In genomic region chr8:122375751-122376364, GRCm38 (mm10) we compare ENCODE assay signal across 8 mouse cellular contexts. TPM values are rescaled to one million over a fixed set of nuclear protein-coding genes. Genes with fewer than 3 reads are reported as not detected.
DNase-seq lines count a peak whose midpoint lies in the region; ATAC-seq and TF ChIP-seq lines count a peak whose summit lies in the region.

No protein-coding gene starts in this region.

- DNase-seq in lung, embryonic 14.5 days = no peak
- DNase-seq in lung, postnatal 14 days = no peak
- DNase-seq in layer of hippocampus, adult 11-12 months (ENCODE audit: low spot score) = no peak
- DNase-seq in urinary bladder, postnatal 36 days (ENCODE audit: low spot score in 2 of 2) = no peak

- peak overlapping the region; percentile 88; the same call in 1 of the 2 replicates for H3K9ac ChIP-seq in lung, embryonic 14.5 days
- peak overlapping the region; percentile 91 for H3K9ac ChIP-seq in embryonic facial prominence, embryonic 12.5 days
- no peak overlapping the region for H3K9ac ChIP-seq in intestine, embryonic 15.5 days
- H3K9ac ChIP-seq in neural tube, embryonic 13.5 days = peak overlapping the region; percentile 67

- no peaks in the 10 kb centered on the region for H3K9me3 ChIP-seq in lung, embryonic 14.5 days (ENCODE audit: low read depth, low read length)
- H3K9me3 ChIP-seq in embryonic facial prominence, embryonic 12.5 days = no peaks in the 10 kb centered on the region
- no peaks in the 10 kb centered on the region for H3K9me3 ChIP-seq in intestine, embryonic 15.5 days
- no peaks in the 10 kb centered on the region for H3K9me3 ChIP-seq in neural tube, embryonic 13.5 days

- peak overlapping the region; percentile 79 for H3K4me2 ChIP-seq in lung, embryonic 14.5 days
- H3K4me2 ChIP-seq in embryonic facial prominence, embryonic 12.5 days (replicated peaks) = peak overlapping the region; percentile 83
- peak overlapping the region; percentile 68 for H3K4me2 ChIP-seq in intestine, embryonic 15.5 days (replicated peaks)
- peak overlapping the region; percentile 59 for H3K4me2 ChIP-seq in neural tube, embryonic 13.5 days

- 0 out of 2 replicates have a peak overlapping the region, but pooled peaks have one; percentile 19 for H3K27ac ChIP-seq in lung, embryonic 14.5 days (ENCODE audit: low read depth)
- 0 out of 2 replicates have a peak overlapping the region, but pooled peaks have one; percentile 92 for H3K27ac ChIP-seq in embryonic facial prominence, embryonic 12.5 days
- peak overlapping the region; percentile 58 for H3K27ac ChIP-seq in intestine, embryonic 15.5 days
- peak overlapping the region; percentile 34; the same call in 1 of the 2 replicates for H3K27ac ChIP-seq in neural tube, embryonic 13.5 days (replicated peaks)

- WGBS in lung, embryonic 14.5 days = 26% methylated on average over 13 of the region's 13 CpGs
- WGBS in embryonic facial prominence, embryonic 12.5 days = 23% methylated on average over 13 of the region's 13 CpGs
- 19% methylated on average over 13 of the region's 13 CpGs for WGBS in intestine, embryonic 15.5 days
- 24% methylated on average over 13 of the region's 13 CpGs for WGBS in neural tube, embryonic 13.5 days

- ATAC-seq in lung, embryonic 14.5 days (ENCODE audit: insufficient read depth) = peak; percentile 25
- peak; percentile 23; the same call in 1 of the 2 replicates for ATAC-seq in embryonic facial prominence, embryonic 12.5 days (ENCODE audit: insufficient number of reproducible peaks, insufficient read depth, low FRiP score, low TSS enrichment)
- peak; percentile 5 for ATAC-seq in intestine, embryonic 15.5 days
- peak; percentile 41 for ATAC-seq in neural tube, embryonic 13.5 days (ENCODE audit: low read depth)
- ATAC-seq in cerebellum, adult (ENCODE audit: insufficient number of reproducible peaks, low FRiP score, low TSS enrichment) = no peak

- H3K27me3 ChIP-seq in lung, embryonic 14.5 days (ENCODE audit: insufficient read depth, low read length) = no peaks in the 10 kb centered on the region
- H3K27me3 ChIP-seq in embryonic facial prominence, embryonic 12.5 days = no peaks in the 10 kb centered on the region
- H3K27me3 ChIP-seq in intestine, embryonic 15.5 days (replicated peaks) = no peaks in the 10 kb centered on the region
- no peaks in the 10 kb centered on the region for H3K27me3 ChIP-seq in neural tube, embryonic 13.5 days

- peaks cover 15% of the 10 kb centered on the region; the same call in 1 of the 2 replicates for H3K36me3 ChIP-seq in lung, embryonic 14.5 days (ENCODE audit: insufficient read depth)
- peaks cover 11% of the 10 kb centered on the region; the same call in 1 of the 2 replicates for H3K36me3 ChIP-seq in embryonic facial prominence, embryonic 12.5 days
- peaks cover 6% of the 10 kb centered on the region for H3K36me3 ChIP-seq in intestine, embryonic 15.5 days
- H3K36me3 ChIP-seq in neural tube, embryonic 13.5 days = peaks cover 20% of the 10 kb centered on the region

- peak overlapping the region; percentile 86 for H3K4me3 ChIP-seq in lung, embryonic 14.5 days (ENCODE audit: low read depth, low read length)
- peak overlapping the region; percentile 91 for H3K4me3 ChIP-seq in embryonic facial prominence, embryonic 12.5 days
- H3K4me3 ChIP-seq in intestine, embryonic 15.5 days (replicated peaks) = peak overlapping the region; percentile 92
- peak overlapping the region; percentile 85 for H3K4me3 ChIP-seq in neural tube, embryonic 13.5 days

- TF ChIP-seq CTCF in lung, embryonic 14.5 days (IDR thresholded peaks at IDR 0.05; ENCODE audit: low read depth) = no peak

- H3K4me1 ChIP-seq in lung, embryonic 14.5 days (ENCODE audit: insufficient read depth) = 0 out of 2 replicates have a peak, but pooled peaks cover 10% of the 10 kb centered on the region
- H3K4me1 ChIP-seq in embryonic facial prominence, embryonic 12.5 days = peaks cover 19% of the 10 kb centered on the region
- peaks cover 16% of the 10 kb centered on the region for H3K4me1 ChIP-seq in intestine, embryonic 15.5 days (replicated peaks)
- H3K4me1 ChIP-seq in neural tube, embryonic 13.5 days (replicated peaks) = peaks cover 31% of the 10 kb centered on the region

RNA-seq across cellular contexts. Expression of gene Zc3h18, which starts 0.6 kb away (rescaled TPM):
- 42.4 and 44.3 TPM in 2 replicates for polyA plus RNA-seq in lung, embryonic 14.5 days (2014; fragmentation: Nextera tagmentation; extraction: Ambion mirVana)
- 66.1 and 67.9 TPM in 2 replicates for polyA plus RNA-seq in embryonic facial prominence, embryonic 12.5 days (2016; fragmentation: Nextera tagmentation; extraction: Ambion mirVana)
- 53.9 and 54.0 TPM in 2 replicates for polyA plus RNA-seq in intestine, embryonic 15.5 days (2015; fragmentation: Nextera tagmentation; extraction: Ambion mirVana)
- polyA plus RNA-seq in neural tube, embryonic 13.5 days (2015; fragmentation: Nextera tagmentation; extraction: Ambion mirVana) = 37.0 and 43.6 TPM in 2 replicates

RNA-seq across cellular contexts. Expression of gene Trhr2, which starts 15.3 kb away (rescaled TPM):
- polyA plus RNA-seq in lung, embryonic 14.5 days (2014; fragmentation: Nextera tagmentation; extraction: Ambion mirVana) = not detected in 2 replicates
- polyA plus RNA-seq in embryonic facial prominence, embryonic 12.5 days (2016; fragmentation: Nextera tagmentation; extraction: Ambion mirVana) = 0.32 and 0.39 TPM in 2 replicates
- not detected in 2 replicates for polyA plus RNA-seq in intestine, embryonic 15.5 days (2015; fragmentation: Nextera tagmentation; extraction: Ambion mirVana)
- polyA plus RNA-seq in neural tube, embryonic 13.5 days (2015; fragmentation: Nextera tagmentation; extraction: Ambion mirVana) = not detected in 2 replicates

RNA-seq across cellular contexts. Expression of gene Il17c, which starts 46.0 kb away (rescaled TPM):
- polyA plus RNA-seq in lung, embryonic 14.5 days (2014; fragmentation: Nextera tagmentation; extraction: Ambion mirVana) = 0.27 TPM in 1 of 2 replicates, not detected in the other
- polyA plus RNA-seq in embryonic facial prominence, embryonic 12.5 days (2016; fragmentation: Nextera tagmentation; extraction: Ambion mirVana) = 0.45 TPM in 1 of 2 replicates, not detected in the other
- polyA plus RNA-seq in intestine, embryonic 15.5 days (2015; fragmentation: Nextera tagmentation; extraction: Ambion mirVana) = not detected in 2 replicates
- not detected in 2 replicates for polyA plus RNA-seq in neural tube, embryonic 13.5 days (2015; fragmentation: Nextera tagmentation; extraction: Ambion mirVana)

RNA-seq across cellular contexts. Expression of gene Cyba, which starts 56.9 kb away (rescaled TPM):
- 165 and 175 TPM in 2 replicates for polyA plus RNA-seq in lung, embryonic 14.5 days (2014; fragmentation: Nextera tagmentation; extraction: Ambion mirVana)
- polyA plus RNA-seq in embryonic facial prominence, embryonic 12.5 days (2016; fragmentation: Nextera tagmentation; extraction: Ambion mirVana) = 88.3 TPM in 2 replicates
- 307 and 314 TPM in 2 replicates for polyA plus RNA-seq in intestine, embryonic 15.5 days (2015; fragmentation: Nextera tagmentation; extraction: Ambion mirVana)
- 46.6 and 51.4 TPM in 2 replicates for polyA plus RNA-seq in neural tube, embryonic 13.5 days (2015; fragmentation: Nextera tagmentation; extraction: Ambion mirVana)

Comparison
In these comparisons a context has a peak if more than half of its experiments do, and no peak if none do; other contexts are left out.
1. H3K27ac ChIP-seq: peak in every context shown above with its lines; median percentile 92 in embryonic facial prominence, embryonic 12.5 days; 58 in intestine, embryonic 15.5 days; 34 in neural tube, embryonic 13.5 days; 19 in lung, embryonic 14.5 days.